Mouse (Mus musculus) C3H10T1/2 (cell line): ENCODE measurements around the gene Gm2022. TPM values are rescaled to one million over a fixed set of nuclear protein-coding genes. Genes with fewer than 3 reads are reported as not detected.

ENCODE experiments used
- polyA plus RNA-seq, 2 experiments: library from polyadenylated mRNA; unstranded; fragments of >200 nt; fragmentation: generic; extraction: Trizol; gene quantifications; one replicate each; pipeline ENCODE4 v1.2.1; 2012; ENCODE audit warnings: missing spikeins in 2 of 2

The Gm2022 gene
- polyA plus RNA-seq = not detected

GRCm38 (mm10) chr12:87895070-87895469 is at the start of gene Gm2022:
Gene Gm2022 (plus strand): TSS chr12:87895370.

GRCm38 (mm10) chr12:87873772-87874171 is 21.4 kb upstream of the Gm2022 start, which contains the start of gene Gm2016:
Gene Gm2016 (plus strand): TSS chr12:87874072.

GRCm38 (mm10) chr12:87919721-87920120 is 24.6 kb downstream of the Gm2022 start, which contains the start of gene Gm2035:
Gene Gm2035 (minus strand): TSS chr12:87919857.

Other genes starting within 250 kb of the Gm2022 start
- gene Gm21319, start 119.6 kb upstream of the Gm2022 start, polyA plus RNA-seq = not detected
- gene Gm21936, start 99.9 kb upstream of the Gm2022 start, polyA plus RNA-seq = not detected
- not detected for gene BB287469, start 78.8 kb upstream of the Gm2022 start, polyA plus RNA-seq
- gene Gm2001, start 53.0 kb upstream of the Gm2022 start, polyA plus RNA-seq = not detected
- gene Gm2016, start 21.3 kb upstream of the Gm2022 start, polyA plus RNA-seq = not detected
- not detected for gene Gm2035, start 24.5 kb downstream of the Gm2022 start, polyA plus RNA-seq
- under 1 TPM in 1 of 2 experiments, not detected in 1; 0.04 TPM for gene Gm2042, start 58.7 kb downstream of the Gm2022 start, polyA plus RNA-seq
- not detected for gene Gm2075, start 116.5 kb downstream of the Gm2022 start, polyA plus RNA-seq
- gene Gm6803, start 123.4 kb downstream of the Gm2022 start, polyA plus RNA-seq = not detected
- not detected for gene Gm2056, start 131.6 kb downstream of the Gm2022 start, polyA plus RNA-seq
- gene Gm16368, start 188.3 kb downstream of the Gm2022 start, polyA plus RNA-seq = not detected